Mouse (Mus musculus) forebrain, embryonic 10.5 days (tissue): ENCODE measurements around the gene Hist1h4k. TPM values are rescaled to one million over a fixed set of nuclear protein-coding genes. Genes with fewer than 3 reads are reported as not detected.

Experiments used
- DNase-seq: peaks from one replicate; pipeline ENCODE4 v3.0.0-alpha.2; 2017; ENCODE audit warnings: low spot score; ENCODE audit errors: extremely low spot score
- H3K27ac ChIP-seq: fragments of 300-500 bp; sonication (generic); 2 replicates; pipeline ENCODE4 v1.5.1; 2016; ENCODE audit warnings: mild to moderate bottlenecking
- H3K27me3 ChIP-seq: fragments of 300-500 bp; sonication (generic); 2 replicates; pipeline ENCODE4 v1.6.1; 2016; ENCODE audit warnings: mild to moderate bottlenecking; ENCODE audit not compliant: poor library complexity, severe bottlenecking
- H3K36me3 ChIP-seq: fragments of 300-500 bp; sonication (generic); replicated peaks from 2 replicates; pipeline ENCODE4 v1.6.1; 2016; ENCODE audit warnings: mild to moderate bottlenecking, moderate library complexity
- H3K4me1 ChIP-seq: fragments of 300-500 bp; sonication (generic); 2 replicates; pipeline ENCODE4 v1.6.1; 2016
- H3K4me3 ChIP-seq: fragments of 300-500 bp; sonication (generic); 2 replicates; pipeline ENCODE4 v1.5.1; 2016; ENCODE audit warnings: mild to moderate bottlenecking, moderate library complexity
- H3K9me3 ChIP-seq: fragments of 300-500 bp; sonication (generic); 2 replicates; pipeline ENCODE4 v1.6.1; 2016; ENCODE audit warnings: mild to moderate bottlenecking, moderate library complexity
- WGBS: fragments of 180-500 bp; shearing (Covaris S2); methylation state at CpG from one replicate; pipeline ENCODE4 v1.1.7; 2016; 5-methylcytosine and 5-hydroxymethylcytosine counted together
- microRNA-seq: library from miRNA; unstranded; fragments of <30 nt; microRNA quantifications from one replicate; pipeline ENCODE4, GENCODE M21; 2017
- polyA plus RNA-seq: library from polyadenylated mRNA; unstranded; fragments of >200 nt; fragmentation: Nextera tagmentation; extraction: Ambion mirVana; gene quantifications from 2 replicates; pipeline ENCODE4 v1.2.1, GENCODE M21; 2016

Gene Hist1h4k
- polyA plus RNA-seq, 1 experiment from 2014 or later, result 5.8 TPM

DNA sequence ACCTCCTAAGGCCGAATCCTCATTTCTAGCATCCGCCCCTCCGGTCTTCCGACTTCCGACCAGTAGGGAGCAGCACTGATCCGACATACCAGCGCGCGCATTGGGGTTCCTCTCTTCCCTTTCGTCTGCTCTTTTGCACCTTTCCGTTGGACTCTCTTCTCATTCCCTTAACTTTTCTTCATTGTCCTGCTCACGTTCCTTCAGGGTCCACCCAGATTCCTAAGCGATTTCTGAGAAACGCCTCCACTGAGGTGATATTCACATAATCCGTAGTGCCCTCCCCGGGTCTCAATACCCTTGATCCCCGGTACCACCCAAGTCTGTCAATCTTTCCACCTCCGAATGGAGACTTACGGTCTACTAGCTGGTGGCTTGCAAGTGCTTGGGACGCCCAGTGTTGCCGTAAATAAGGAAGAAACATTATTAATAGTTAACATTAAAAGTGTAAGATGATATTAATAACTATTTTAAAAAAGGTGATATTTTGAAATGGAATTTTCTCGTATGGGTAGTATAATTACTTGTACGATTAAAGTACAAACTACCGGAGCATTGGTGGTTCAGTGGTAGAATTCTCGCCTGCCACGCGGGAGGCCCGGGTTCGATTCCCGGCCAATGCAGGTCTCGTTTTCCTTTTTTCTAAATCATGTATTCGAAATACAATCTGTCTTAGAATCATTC lies 40.1 kb downstream of the Hist1h4k start:
- Histone ChIP-seq H3K36me3 (no peaks in the 10 kb centered on the region), H3K4me3 (peak overlapping the region; percentile 69), H3K27ac (peak overlapping the region; percentile 88), H3K4me1 (peaks cover 10% of the 10 kb centered on the region), H3K9me3 (no peaks in the 10 kb centered on the region), H3K27me3 (no peaks in the 10 kb centered on the region)
- DNase-seq, result peak; percentile 87
- under 1% methylated on average over 32 of the region's 32 CpGs for WGBS

DNA sequence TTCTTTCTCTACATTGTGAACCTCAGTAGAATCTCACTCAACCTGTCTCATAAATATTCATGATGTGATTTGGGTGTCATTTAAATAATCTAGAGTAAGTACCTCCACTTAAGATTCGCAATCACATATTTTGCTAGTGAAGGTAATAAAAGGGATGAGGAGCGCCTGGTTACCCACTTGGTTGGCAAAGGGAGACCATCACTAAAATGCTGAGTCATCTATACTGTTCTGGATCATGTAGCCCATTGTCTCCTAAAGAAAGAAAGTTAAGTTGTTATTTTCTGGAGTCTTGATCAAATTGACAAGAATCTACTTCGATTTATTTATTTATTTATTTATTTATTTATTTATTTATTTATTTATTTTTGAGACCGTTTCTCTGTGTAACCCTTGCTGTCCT lies 43.6 kb downstream of the Hist1h4k start:
- H3K4me3 ChIP-seq, result no peak overlapping the region
- no peak overlapping the region for H3K27ac ChIP-seq
- H3K27me3 ChIP-seq, result no peaks in the 10 kb centered on the region
- H3K4me1 ChIP-seq, result peaks cover 5% of the 10 kb centered on the region
- H3K9me3 ChIP-seq, result no peaks in the 10 kb centered on the region
- DNase-seq, result no peak
- H3K36me3 ChIP-seq, result no peaks in the 10 kb centered on the region
- 74% methylated on average over 4 of the region's 4 CpGs for WGBS

Small RNA genes lying within 50 kb of the gene (microRNA-seq; reads per million reads assigned to microRNA genes)
- gene Gm44346 (not detected), gene Gm44357 (not detected), gene Gm44367 (not detected), gene Gm44454 (not detected)

Other genes starting within 250 kb of the Hist1h4k start
- gene Gm11273, start 249.1 kb downstream of the Hist1h4k start, polyA plus RNA-seq, result 4.7 and 6.9 TPM in 2 replicates
- gene Zkscan8, start 219.4 kb downstream of the Hist1h4k start, polyA plus RNA-seq, result 7.0 and 9.1 TPM in 2 replicates
- 0.15 and 0.20 TPM in 2 replicates for gene Olfr1366, start 207.7 kb downstream of the Hist1h4k start, polyA plus RNA-seq
- not detected in 2 replicates for gene Olfr1535, start 190.6 kb downstream of the Hist1h4k start, polyA plus RNA-seq
- not detected in 2 replicates for gene Olfr1364, start 168.7 kb downstream of the Hist1h4k start, polyA plus RNA-seq
- gene Olfr1362, start 136.5 kb downstream of the Hist1h4k start, polyA plus RNA-seq, result not detected in 2 replicates
- gene Olfr11, start 108.0 kb downstream of the Hist1h4k start, polyA plus RNA-seq, result not detected in 2 replicates
- gene Olfr1361, start 87.1 kb downstream of the Hist1h4k start, polyA plus RNA-seq, result not detected in 2 replicates
- not detected in 2 replicates for gene Olfr1360, start 73.1 kb downstream of the Hist1h4k start, polyA plus RNA-seq
- gene Olfr1359, start 52.4 kb downstream of the Hist1h4k start, polyA plus RNA-seq, result not detected in 2 replicates
- 1.5 and 2.0 TPM in 2 replicates for gene Hist1h2bl, start 34.4 kb downstream of the Hist1h4k start, polyA plus RNA-seq
- 11.9 and 12.0 TPM in 2 replicates for gene Hist1h2ai, start 34.1 kb downstream of the Hist1h4k start, polyA plus RNA-seq
- gene Hist1h3h, start 32.8 kb downstream of the Hist1h4k start, polyA plus RNA-seq, result 9.4 and 11.1 TPM in 2 replicates
- gene Hist1h2bm, start 28.5 kb downstream of the Hist1h4k start, polyA plus RNA-seq, result 5.3 and 5.6 TPM in 2 replicates
- gene Hist1h4j, start 15.4 kb downstream of the Hist1h4k start, polyA plus RNA-seq, result 0.97 and 1.8 TPM in 2 replicates
- gene Hist1h2ak, start 3.3 kb upstream of the Hist1h4k start, polyA plus RNA-seq, result 17.5 and 18.1 TPM in 2 replicates
- 1.6 and 1.8 TPM in 2 replicates for gene Hist1h2bn, start 3.6 kb upstream of the Hist1h4k start, polyA plus RNA-seq
- 37.0 and 43.0 TPM in 2 replicates for gene Hist1h1b, start 30.1 kb upstream of the Hist1h4k start, polyA plus RNA-seq
- gene Hist1h3i, start 32.9 kb upstream of the Hist1h4k start, polyA plus RNA-seq, result 120 and 124 TPM in 2 replicates
- gene Hist1h2an, start 36.7 kb upstream of the Hist1h4k start, polyA plus RNA-seq, result 11.9 and 17.4 TPM in 2 replicates
- gene Hist1h2bp, start 37.0 kb upstream of the Hist1h4k start, polyA plus RNA-seq, result 4.3 and 4.8 TPM in 2 replicates
- gene Hist1h2bq, start 59.7 kb upstream of the Hist1h4k start, polyA plus RNA-seq, result 19.8 and 21.9 TPM in 2 replicates
- gene Hist1h2ao, start 60.0 kb upstream of the Hist1h4k start, polyA plus RNA-seq, result 4.2 TPM in 1 of 2 replicates, not detected in the other
- gene Hist1h4m, start 61.2 kb upstream of the Hist1h4k start, polyA plus RNA-seq, result not detected in 2 replicates
- gene Hist1h4n, start 81.7 kb upstream of the Hist1h4k start, polyA plus RNA-seq, result 9.3 and 9.4 TPM in 2 replicates
- gene Hist1h2ap, start 83.0 kb upstream of the Hist1h4k start, polyA plus RNA-seq, result 6,723 and 6,843 TPM in 2 replicates
- gene Hist1h2br, start 83.2 kb upstream of the Hist1h4k start, polyA plus RNA-seq, result 20.1 and 23.1 TPM in 2 replicates
- gene Zfp184, start 194.6 kb upstream of the Hist1h4k start, polyA plus RNA-seq, result 24.3 and 26.8 TPM in 2 replicates
- gene Pom121l2, start 230.7 kb upstream of the Hist1h4k start, polyA plus RNA-seq, result 0.09 TPM in 1 of 2 replicates, not detected in the other